Mouse (Mus musculus): ENCODE measurements around the gene Pirb. TPM values are rescaled to one million over a fixed set of nuclear protein-coding genes. Genes with fewer than 3 reads are reported as not detected.
"Not testable (repeated sequence)": the region's sequence is repeated elsewhere in the genome, so short reads cannot be mapped to it uniquely, and the experiment has no call there.

Gene Pirb
- polyA plus RNA-seq (2015; fragmentation: Nextera tagmentation; extraction: Ambion mirVana) = 0.68 and 1.1 TPM in 2 replicates

GRCm38 (mm10) chr7:3720268-3720667 is at the start of gene Pirb:
Gene Pirb, minus strand, starts transcription at chr7:3720391.
- not testable (repeated sequence) for H3K9ac ChIP-seq; H3K4me2 ChIP-seq; H3K36me3 ChIP-seq; H3K9me3 ChIP-seq (replicated peaks); H3K4me3 ChIP-seq (replicated peaks); H3K27ac ChIP-seq; ATAC-seq (replicated peaks; ENCODE audit: low FRiP score); H3K4me1 ChIP-seq; H3K27me3 ChIP-seq
- 57% methylated on average over 1 of the region's 3 CpGs for WGBS

DNA sequence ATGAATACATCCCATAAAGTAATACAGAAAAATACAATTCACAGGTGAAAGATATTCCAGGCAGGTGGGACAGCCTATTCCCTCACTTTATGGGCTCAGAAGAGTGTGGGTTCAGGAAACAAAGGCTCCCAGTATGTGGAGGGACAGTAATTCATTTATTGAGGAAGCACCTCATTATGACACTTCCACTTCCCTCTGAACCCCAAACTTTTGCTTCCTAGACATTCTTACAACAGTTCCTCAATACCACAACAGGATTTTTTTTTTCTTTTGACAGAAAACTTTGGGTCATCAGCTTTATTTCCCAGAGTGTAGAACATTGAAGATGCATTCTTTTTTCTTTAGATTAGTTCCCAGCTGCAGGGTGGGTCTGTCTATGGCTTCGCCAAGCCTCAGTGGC is 12.5 kb upstream of the Pirb start:
- not testable (repeated sequence) for H3K4me2 ChIP-seq; H3K4me3 ChIP-seq (replicated peaks); H3K36me3 ChIP-seq; H3K27ac ChIP-seq; H3K9me3 ChIP-seq (replicated peaks); H3K4me1 ChIP-seq; H3K27me3 ChIP-seq; ATAC-seq (replicated peaks; ENCODE audit: low FRiP score); H3K9ac ChIP-seq
- WGBS = no CpG with 5 or more reads among the region's 1 CpGs

DNA sequence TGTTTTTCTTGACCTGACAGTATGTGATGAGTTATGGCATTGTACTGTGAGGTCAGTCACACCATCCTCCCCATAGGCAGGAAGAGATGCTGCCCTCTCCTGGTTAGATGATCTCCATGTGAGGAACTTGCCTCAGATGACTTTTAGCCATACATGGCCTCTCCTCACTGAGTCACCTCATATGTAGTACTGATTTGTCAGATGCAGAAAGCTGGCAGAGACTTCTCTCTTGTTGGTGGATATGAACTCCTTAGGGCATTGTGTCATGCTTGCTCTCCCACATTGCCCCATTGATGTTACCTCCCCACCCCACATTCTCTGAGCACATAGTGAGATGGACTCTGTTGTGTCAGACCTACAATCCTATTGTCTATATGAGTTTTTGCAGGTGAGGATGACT is 5.3 kb upstream of the Pirb start:
- not testable (repeated sequence) for H3K4me3 ChIP-seq (replicated peaks); H3K9ac ChIP-seq; ATAC-seq (replicated peaks; ENCODE audit: low FRiP score); H3K27me3 ChIP-seq; H3K27ac ChIP-seq; H3K4me1 ChIP-seq; H3K9me3 ChIP-seq (replicated peaks); H3K36me3 ChIP-seq; H3K4me2 ChIP-seq

GRCm38 (mm10) chr7:3715249-3715648 is 4.9 kb downstream of the Pirb start:
- Histone ChIP-seq H3K4me2 (no peak overlapping the region), H3K4me3 (replicated peaks) (no peak overlapping the region), H3K4me1 (no peaks in the 10 kb centered on the region), H3K9ac (no peak overlapping the region), H3K9me3 (replicated peaks) (no peaks in the 10 kb centered on the region), H3K27ac (no peak overlapping the region), H3K36me3 (no peaks in the 10 kb centered on the region), H3K27me3 (no peaks in the 10 kb centered on the region)
- 50% methylated on average over 1 of the region's 1 CpGs for WGBS
- ATAC-seq (replicated peaks; ENCODE audit: low FRiP score) = no peak

DNA sequence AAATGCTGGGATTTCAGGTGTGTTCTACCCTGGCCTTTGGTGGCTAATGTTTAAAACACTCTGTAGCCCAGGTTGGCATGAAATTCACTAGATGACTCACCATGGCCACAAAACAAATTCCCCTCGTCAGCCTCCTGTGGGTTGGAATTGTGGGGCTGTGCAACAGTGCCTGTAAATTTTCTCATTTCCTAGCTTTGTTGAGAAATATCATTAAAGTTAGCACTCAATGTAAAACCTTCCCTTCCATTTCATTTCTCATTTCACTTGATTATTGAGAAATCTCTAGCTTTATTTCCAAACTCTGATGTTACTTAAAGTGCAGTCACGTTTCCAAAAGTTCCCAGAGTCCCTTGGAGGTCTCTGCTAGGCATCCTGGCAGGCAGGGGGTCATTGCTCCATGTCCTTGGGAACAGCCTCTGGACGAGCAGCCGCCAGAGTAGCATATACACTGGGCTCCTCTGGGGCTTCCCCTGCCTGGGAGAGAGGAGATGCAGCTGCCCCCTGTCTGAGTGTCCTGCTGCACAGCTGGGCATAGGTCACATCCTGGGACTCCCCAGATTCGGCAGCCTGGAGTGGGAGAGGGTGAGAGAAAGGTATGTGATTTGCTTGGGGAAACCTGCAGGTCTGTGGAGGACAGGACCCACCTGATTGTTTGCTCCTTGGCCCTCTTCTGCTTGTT is 7.8 kb downstream of the Pirb start:
- H3K9me3 ChIP-seq (replicated peaks) = no peaks in the 10 kb centered on the region
- no peak overlapping the region for H3K4me2 ChIP-seq
- ATAC-seq (replicated peaks; ENCODE audit: low FRiP score) = no peak
- WGBS = 24% methylated on average over 5 of the region's 5 CpGs
- no peak overlapping the region for H3K4me3 ChIP-seq (replicated peaks)
- no peak overlapping the region for H3K9ac ChIP-seq
- H3K36me3 ChIP-seq = peaks cover 10% of the 10 kb centered on the region
- H3K27me3 ChIP-seq = no peaks in the 10 kb centered on the region
- H3K27ac ChIP-seq = no peak overlapping the region
- no peaks in the 10 kb centered on the region for H3K4me1 ChIP-seq

GRCm38 (mm10) chr7:3709000-3709399 is 11.2 kb downstream of the Pirb start:
- no peak overlapping the region for H3K9ac ChIP-seq
- H3K4me3 ChIP-seq (replicated peaks) = no peak overlapping the region
- no peak overlapping the region for H3K4me2 ChIP-seq
- no peak for ATAC-seq (replicated peaks; ENCODE audit: low FRiP score)
- H3K27ac ChIP-seq = no peak overlapping the region
- peaks cover 31% of the 10 kb centered on the region for H3K36me3 ChIP-seq
- 75% methylated on average over 1 of the region's 1 CpGs for WGBS
- H3K27me3 ChIP-seq = no peaks in the 10 kb centered on the region
- no peaks in the 10 kb centered on the region for H3K9me3 ChIP-seq (replicated peaks)
- peaks cover 20% of the 10 kb centered on the region for H3K4me1 ChIP-seq

- WGBS = 31% methylated on average over 5 of the region's 5 CpGs
- 0 out of 2 replicates have a peak overlapping the region, but pooled peaks have one; percentile 62 for H3K27ac ChIP-seq
- H3K36me3 ChIP-seq = peaks cover 31% of the 10 kb centered on the region
- H3K27me3 ChIP-seq; H3K4me3 ChIP-seq (replicated peaks); H3K9me3 ChIP-seq (replicated peaks); H3K4me2 ChIP-seq; H3K9ac ChIP-seq; ATAC-seq (replicated peaks; ENCODE audit: low FRiP score): not testable (repeated sequence)
- H3K4me1 ChIP-seq = peaks cover 20% of the 10 kb centered on the region
These were observed 11.7 kb downstream of the Pirb start for GRCm38 (mm10) chr7:3708447-3708980.

- H3K27ac ChIP-seq = 0 out of 2 replicates have a peak overlapping the region, but pooled peaks have one; percentile 62
These were observed 12.4 kb downstream of the Pirb start for GRCm38 (mm10) chr7:3707568-3708413.

GRCm38 (mm10) chr7:3707027-3707426 is 13.2 kb downstream of the Pirb start:
- Histone ChIP-seq H3K9me3 (replicated peaks) (no peaks in the 10 kb centered on the region), H3K9ac (no peak overlapping the region), H3K4me2 (peak overlapping the region; percentile 82; the same call in 1 of the 2 replicates), H3K4me3 (replicated peaks) (0 out of 2 replicates have a peak overlapping the region, but pooled peaks have one; percentile 81), H3K4me1 (peaks cover 20% of the 10 kb centered on the region), H3K36me3 (peaks cover 33% of the 10 kb centered on the region), H3K27me3 (no peaks in the 10 kb centered on the region), H3K27ac (peak overlapping the region; percentile 19; the same call in 1 of the 2 replicates)
- no peak for ATAC-seq (replicated peaks; ENCODE audit: low FRiP score)
- WGBS = 60% methylated on average over 4 of the region's 4 CpGs

More at GRCm38 (mm10) chr7:3707568-3708413, 12.4 kb downstream of the Pirb start:
- Histone ChIP-seq H3K36me3 (peaks cover 31% of the 10 kb centered on the region), H3K27me3 (no peaks in the 10 kb centered on the region), H3K4me1 (peaks cover 20% of the 10 kb centered on the region), H3K9me3 (replicated peaks) (no peaks in the 10 kb centered on the region), H3K9ac (no peak overlapping the region), H3K4me2 (no peak overlapping the region), H3K4me3 (replicated peaks) (no peak overlapping the region)
- no peak for ATAC-seq (replicated peaks; ENCODE audit: low FRiP score)
- WGBS = 43% methylated on average over 7 of the region's 7 CpGs

GRCm38 (mm10) chr7:3706343-3706934 is 13.8 kb downstream of the Pirb start:
- Histone ChIP-seq H3K27ac (peak overlapping the region; percentile 66), H3K4me1 (peaks cover 20% of the 10 kb centered on the region), H3K9ac (peak overlapping the region; percentile 81), H3K36me3 (peaks cover 38% of the 10 kb centered on the region), H3K4me2 (peak overlapping the region; percentile 82), H3K4me3 (replicated peaks) (peak overlapping the region; percentile 81), H3K9me3 (replicated peaks) (no peaks in the 10 kb centered on the region), H3K27me3 (no peaks in the 10 kb centered on the region)
- no peak for ATAC-seq (replicated peaks; ENCODE audit: low FRiP score)
- WGBS = 56% methylated on average over 11 of the region's 11 CpGs

- Histone ChIP-seq H3K27me3 (no peaks in the 10 kb centered on the region), H3K4me1 (peaks cover 20% of the 10 kb centered on the region), H3K27ac (peak overlapping the region; percentile 66), H3K4me3 (replicated peaks) (peak overlapping the region; percentile 81), H3K9me3 (replicated peaks) (no peaks in the 10 kb centered on the region), H3K9ac (peak overlapping the region; percentile 81), H3K36me3 (peaks cover 44% of the 10 kb centered on the region), H3K4me2 (peak overlapping the region; percentile 82)
- 22% methylated on average over 6 of the region's 6 CpGs for WGBS
- no peak for ATAC-seq (replicated peaks; ENCODE audit: low FRiP score)
These were observed 14.3 kb downstream of the Pirb start for GRCm38 (mm10) chr7:3705911-3706310.

- H3K4me1 ChIP-seq = peaks cover 20% of the 10 kb centered on the region
- not testable (repeated sequence) for ATAC-seq (replicated peaks; ENCODE audit: low FRiP score); H3K27me3 ChIP-seq; H3K9me3 ChIP-seq (replicated peaks)
- peak overlapping the region; percentile 82 for H3K4me2 ChIP-seq
- H3K27ac ChIP-seq = peak overlapping the region; percentile 96; the same call in 1 of the 2 replicates
- peak overlapping the region; percentile 81 for H3K9ac ChIP-seq
- H3K4me3 ChIP-seq (replicated peaks) = peak overlapping the region; percentile 81
- WGBS = 3% methylated on average over 7 of the region's 7 CpGs
- peaks cover 47% of the 10 kb centered on the region for H3K36me3 ChIP-seq
These were observed 14.7 kb downstream of the Pirb start for GRCm38 (mm10) chr7:3705461-3705860.
